Mouse (Mus musculus) cerebellum, adult 18-20 months (tissue): ENCODE data around the gene Etnk2.
A peak's percentile ranks its signal among the peaks of the same experiment; 100 is the strongest.
"Not testable (repeated sequence)": the region's sequence is repeated elsewhere in the genome, so short reads cannot be mapped to it uniquely, and the experiment has no call there.

Experiments used
- DNase-seq, 2 experiments: peaks; one replicate each; pipeline ENCODE4 v3.0.0; 2021

The Etnk2 gene

GRCm38 (mm10) chr1:133363276-133364021, at the start of gene Etnk2:
TSS of gene Etnk2 (plus strand) at chr1:133363572.
- DNase-seq, result peak; percentile 29 to 46

- DNase-seq, result peak; percentile 34 to 48
Measured at GRCm38 (mm10) chr1:133314364-133314763, 49.0 kb upstream of the Etnk2 start.

GRCm38 (mm10) chr1:133315775-133316174, 47.6 kb upstream of the Etnk2 start:
- DNase-seq, result no peak

GRCm38 (mm10) chr1:133316577-133316976, 46.8 kb upstream of the Etnk2 start:
- no peak for DNase-seq

DNA sequence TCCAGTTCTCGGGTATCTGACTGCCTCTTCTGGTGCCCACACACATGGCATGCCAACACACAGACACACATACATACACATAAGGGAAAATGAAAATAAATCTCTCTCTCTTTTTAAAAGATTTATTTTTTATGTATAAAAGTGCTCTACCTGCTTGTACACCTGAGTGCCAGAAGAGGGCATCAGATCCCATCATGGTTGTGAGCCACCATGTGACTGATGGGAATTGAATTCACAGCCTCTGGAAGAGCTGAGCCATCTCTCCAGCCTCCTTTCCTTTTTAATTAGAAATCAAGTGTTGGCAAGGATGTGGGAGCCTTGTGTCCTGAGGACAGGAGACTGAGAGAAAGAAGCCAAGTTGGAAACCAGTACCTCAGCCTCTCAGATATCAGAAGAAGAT, 46.2 kb upstream of the Etnk2 start:
- DNase-seq, result no peak

DNA sequence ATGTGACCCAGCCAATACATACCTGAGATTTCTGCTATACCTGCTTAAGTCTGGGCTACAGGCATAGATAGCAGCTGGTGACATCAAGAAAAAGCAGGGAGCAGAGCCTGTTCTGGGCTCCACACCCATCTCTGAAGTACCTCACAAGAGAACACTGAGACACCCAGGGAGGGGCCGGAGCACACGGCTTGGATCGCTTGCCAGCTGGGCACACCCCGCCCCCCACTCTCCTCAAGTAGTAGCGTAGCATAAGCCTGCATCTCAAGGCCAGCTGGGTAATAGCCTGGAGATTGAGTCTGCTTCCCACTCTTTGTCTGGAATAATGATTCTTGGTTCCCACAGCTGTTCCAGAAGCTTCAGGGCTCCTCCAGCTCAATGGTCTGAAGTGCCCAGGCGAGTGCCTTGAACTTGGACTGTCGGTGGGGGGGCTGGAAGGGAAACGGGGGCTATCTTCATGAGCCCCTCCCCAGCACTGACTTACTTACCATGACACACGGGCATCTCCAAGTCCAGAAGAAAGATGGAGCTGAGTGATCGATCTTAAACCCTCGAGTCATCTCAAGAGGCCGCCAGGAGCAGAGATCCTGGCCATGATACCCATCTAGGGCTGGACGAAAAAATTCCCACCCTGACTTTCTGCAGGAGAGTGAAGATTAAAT, 42.0 kb upstream of the Etnk2 start, which contains the start of gene Kiss1:
Gene Kiss1 (plus strand): TSS at position 609 of the 659 bp plus-strand sequence.
- no peak for DNase-seq

- DNase-seq, result no peak
Measured at GRCm38 (mm10) chr1:133323333-133323732, 40.0 kb upstream of the Etnk2 start.

DNA sequence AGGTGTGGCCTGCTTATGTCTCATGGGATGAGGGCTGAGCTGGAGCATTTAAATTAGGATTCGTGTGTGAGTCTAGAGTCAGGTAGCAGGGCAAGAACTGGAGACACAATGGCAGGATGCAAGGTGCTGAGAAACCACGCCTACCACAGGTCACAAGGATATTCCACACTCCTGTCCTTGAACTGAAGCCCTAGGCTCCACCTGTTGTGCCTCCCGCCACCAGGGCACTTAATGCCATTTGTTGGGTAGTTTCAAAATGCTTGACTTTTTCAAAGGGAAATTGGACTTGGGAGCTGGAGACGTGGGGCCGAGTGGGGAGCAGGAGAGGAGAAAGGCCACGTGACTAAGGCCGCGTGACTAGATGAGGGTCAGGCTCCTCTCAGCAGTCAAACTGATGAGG, 37.4 kb upstream of the Etnk2 start:
- DNase-seq, result no peak

- DNase-seq, result no peak
Measured at GRCm38 (mm10) chr1:133327094-133327493, 36.3 kb upstream of the Etnk2 start.

- no peak for DNase-seq
Measured at GRCm38 (mm10) chr1:133328299-133328795, 35.0 kb upstream of the Etnk2 start.

GRCm38 (mm10) chr1:133328896-133329637, 34.3 kb upstream of the Etnk2 start:
- no peak for DNase-seq

DNA sequence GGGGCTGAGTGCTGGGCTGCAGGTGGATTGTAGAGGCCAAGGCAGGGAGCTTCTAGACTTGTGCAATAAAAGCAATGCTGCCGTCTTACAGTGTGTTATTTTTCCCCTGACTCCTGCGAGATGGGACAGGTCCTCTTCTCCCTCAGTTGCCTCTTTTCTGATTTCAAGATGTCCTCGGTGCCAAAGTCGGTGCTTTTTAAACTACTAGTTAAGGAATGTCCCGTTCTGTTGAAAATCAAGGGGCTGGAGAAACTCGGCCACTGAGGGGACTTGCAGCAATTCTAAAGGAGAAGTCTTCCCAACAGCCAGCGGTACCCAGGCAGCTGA, 33.8 kb upstream of the Etnk2 start:
- no peak for DNase-seq

- DNase-seq, result no peak
Measured at GRCm38 (mm10) chr1:133331142-133331541, 32.2 kb upstream of the Etnk2 start.

GRCm38 (mm10) chr1:133332656-133333430, 30.5 kb upstream of the Etnk2 start:
- no peak for DNase-seq

- DNase-seq, result no peak
Measured at GRCm38 (mm10) chr1:133333937-133334336, 29.4 kb upstream of the Etnk2 start.

DNA sequence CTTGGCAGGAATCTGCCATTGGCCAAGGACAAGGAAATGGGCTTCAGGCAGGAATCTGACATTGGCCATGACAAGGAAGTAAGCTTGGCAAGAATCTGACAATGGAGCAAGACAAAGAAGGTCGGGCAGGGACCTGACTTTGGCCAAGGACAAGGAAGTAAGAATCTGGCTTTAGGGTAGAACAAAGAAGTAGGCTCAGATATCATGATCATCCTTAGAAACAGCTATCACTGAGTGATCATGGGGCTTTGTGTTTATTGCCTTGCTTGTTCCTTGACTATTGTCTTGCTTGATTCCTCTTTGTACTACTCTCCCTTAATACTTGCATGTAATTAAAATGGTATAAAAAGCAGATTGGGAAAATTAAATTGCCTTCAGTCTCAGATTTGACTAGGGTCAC, 23.0 kb upstream of the Etnk2 start:
- not testable (repeated sequence) for DNase-seq

- DNase-seq, result no peak
Measured at GRCm38 (mm10) chr1:133344357-133344756, 19.0 kb upstream of the Etnk2 start.

DNA sequence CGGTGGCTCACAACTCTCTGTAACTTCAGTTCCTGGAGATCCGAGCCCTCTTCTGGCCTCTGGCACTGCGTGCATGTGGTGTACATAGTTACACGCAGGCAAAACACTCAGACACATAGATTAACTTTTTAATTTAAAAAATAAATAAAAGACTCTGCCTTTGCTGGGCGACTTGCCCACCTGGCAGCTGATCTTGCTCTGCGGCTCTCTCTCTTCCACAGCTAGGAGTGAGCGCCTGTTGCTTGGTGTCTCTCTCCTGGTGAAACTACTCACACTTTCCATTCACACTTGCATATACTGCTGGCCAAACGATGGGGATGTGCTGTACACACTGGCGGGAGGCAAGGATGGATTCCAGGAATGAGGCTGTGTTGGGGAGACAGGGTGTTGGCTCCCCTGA, 16.8 kb upstream of the Etnk2 start:
- DNase-seq, result no peak

DNA sequence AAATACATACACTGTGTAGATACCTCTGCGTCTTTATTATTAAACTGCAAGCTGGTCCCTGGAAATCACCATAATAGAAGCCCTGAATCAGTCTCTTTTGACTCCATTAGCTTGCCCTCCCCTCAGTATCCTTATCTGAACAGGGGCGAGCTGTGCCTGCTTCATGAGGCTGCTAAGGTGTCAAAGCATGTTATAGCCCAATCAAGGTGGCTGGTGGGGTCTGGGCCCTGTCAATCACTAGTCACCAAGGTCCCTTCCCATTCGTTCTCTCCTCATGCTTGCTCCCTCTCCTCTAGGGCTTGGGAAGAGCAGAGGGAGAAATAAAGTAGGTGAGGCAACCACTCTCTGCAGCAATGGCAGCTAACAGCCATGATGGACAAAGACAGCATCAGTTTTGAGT, 16.1 kb upstream of the Etnk2 start:
- DNase-seq, result no peak

- DNase-seq, result no peak
Measured at GRCm38 (mm10) chr1:133347693-133348520, 15.5 kb upstream of the Etnk2 start.

GRCm38 (mm10) chr1:133350210-133350609, 13.2 kb upstream of the Etnk2 start, which contains the start of gene Ren1:
TSS of gene Ren1 (plus strand) at chr1:133350510.
- no peak for DNase-seq

DNA sequence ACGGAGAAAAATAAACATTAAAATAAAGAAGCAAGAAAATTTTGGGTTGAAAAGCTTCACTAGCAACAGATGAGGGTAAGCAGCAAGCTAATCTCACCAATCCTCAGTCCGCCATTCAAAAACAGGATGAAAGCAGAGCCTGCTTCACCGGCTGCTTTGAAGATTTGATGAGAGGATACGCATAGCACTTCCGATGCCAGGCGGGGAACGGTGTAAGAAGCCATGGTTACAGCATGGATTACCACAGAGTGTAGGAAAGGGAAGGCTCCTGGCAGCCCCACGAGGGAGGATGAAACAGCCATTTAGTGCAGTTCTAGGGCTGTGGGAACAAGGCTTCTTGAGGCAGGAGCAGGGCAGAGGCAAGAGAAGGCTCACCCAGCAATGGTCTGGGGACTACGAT, 11.6 kb upstream of the Etnk2 start:
- DNase-seq, result no peak
